27 mouse cellular contexts compared by ENCODE assay signal in the genomic region with DNA sequence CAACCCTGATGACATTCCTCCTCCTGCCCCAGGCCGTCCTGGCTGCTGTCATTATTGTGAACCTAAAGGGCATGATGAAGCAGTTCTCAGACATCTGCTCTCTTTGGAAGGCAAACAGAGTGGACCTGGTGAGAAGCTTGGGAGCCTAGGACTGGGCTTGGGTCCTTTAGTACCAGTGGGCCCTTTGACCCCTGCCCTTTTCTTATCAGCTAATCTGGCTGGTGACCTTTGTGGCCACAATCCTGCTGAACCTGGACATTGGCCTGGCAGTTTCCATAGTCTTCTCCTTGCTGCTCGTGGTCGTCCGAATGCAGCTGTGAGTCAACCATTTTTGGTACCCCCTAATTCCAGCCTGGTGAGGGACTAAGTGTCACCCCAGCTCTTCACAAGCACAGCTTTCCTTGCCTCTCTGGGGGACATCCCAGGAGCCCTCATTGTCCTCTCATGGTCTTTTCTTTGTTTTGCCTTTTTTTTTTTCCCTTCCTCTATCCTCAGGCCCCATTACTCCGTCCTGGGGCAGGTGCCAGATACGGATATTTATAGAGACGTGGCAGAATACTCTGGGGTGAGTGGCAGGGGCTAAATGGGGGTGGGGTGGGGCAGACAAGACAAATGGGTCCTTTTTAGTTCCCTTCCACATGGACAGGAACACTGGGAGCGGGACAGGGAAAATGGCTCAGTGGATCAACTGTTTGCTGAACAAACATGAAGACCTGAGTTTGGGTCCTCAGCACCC. TPM values are rescaled to one million over a fixed set of nuclear protein-coding genes. Genes with fewer than 3 reads are reported as not detected.
A peak's percentile ranks its signal among the peaks of the same experiment; 100 is the strongest.
DNase-seq lines count a peak whose midpoint lies in the region; ATAC-seq and TF ChIP-seq lines count a peak whose summit lies in the region.
"Had no signal": no experiment of that assay in that cellular context is flagged by ENCODE, and none has a peak within 500 bp of the region (broad histone marks: within the 10 kb centered on the region; RNA-seq: fewer than 3 reads in every experiment).

No protein-coding gene starts in this region.

- no peak for TF ChIP-seq CTCF in gastrocnemius, adult 2 months (IDR thresholded peaks at IDR 0.05)

- no peaks in the 10 kb centered on the region for H3K9me3 ChIP-seq in heart, embryonic 16.5 days (replicated peaks; ENCODE audit: control insufficient read depth, low read length)
- no peaks in the 10 kb centered on the region for H3K9me3 ChIP-seq in heart, embryonic 10.5 days
- H3K9me3 ChIP-seq in intestine, embryonic 16.5 days (ENCODE audit: control insufficient read depth, low read length) = no peaks in the 10 kb centered on the region
- no peaks in the 10 kb centered on the region for H3K9me3 ChIP-seq in intestine, embryonic 15.5 days
- no peaks in the 10 kb centered on the region for H3K9me3 ChIP-seq in midbrain, embryonic 11.5 days (ENCODE audit: control insufficient read depth, low read length)
- no peaks in the 10 kb centered on the region for H3K9me3 ChIP-seq in midbrain, embryonic 13.5 days
- H3K9me3 ChIP-seq: embryonic facial prominence, embryonic 15.5 days; forebrain, embryonic 10.5 days; hindbrain, embryonic 13.5 days had no signal

- H3K4me2 ChIP-seq in heart, embryonic 16.5 days (ENCODE audit: low read depth, low read length) = 0 out of 2 replicates have a peak overlapping the region, but pooled peaks have one; percentile 15
- H3K4me2 ChIP-seq in intestine, embryonic 16.5 days (ENCODE audit: low read depth, low read length) = no peak overlapping the region
- H3K4me2 ChIP-seq in intestine, embryonic 15.5 days (replicated peaks) = no peak overlapping the region
- no peak overlapping the region for H3K4me2 ChIP-seq in midbrain, embryonic 11.5 days
- no peak overlapping the region for H3K4me2 ChIP-seq in midbrain, embryonic 13.5 days (replicated peaks)
- H3K4me2 ChIP-seq: embryonic facial prominence, embryonic 15.5 days; hindbrain, embryonic 13.5 days had no signal

- no peak overlapping the region for H3K9ac ChIP-seq in heart, embryonic 16.5 days (ENCODE audit: low read length)
- 0 out of 2 replicates have a peak overlapping the region, but pooled peaks have one; percentile 19 for H3K9ac ChIP-seq in intestine, embryonic 16.5 days (ENCODE audit: low read depth, low read length)
- no peak overlapping the region for H3K9ac ChIP-seq in intestine, embryonic 15.5 days
- H3K9ac ChIP-seq in midbrain, embryonic 11.5 days (ENCODE audit: low read length) = no peak overlapping the region
- H3K9ac ChIP-seq in midbrain, embryonic 13.5 days (replicated peaks) = no peak overlapping the region
- H3K9ac ChIP-seq: embryonic facial prominence, embryonic 15.5 days; hindbrain, embryonic 13.5 days had no signal

- 0 out of 2 replicates have a peak, but pooled peaks cover 3% of the 10 kb centered on the region for H3K36me3 ChIP-seq in heart, embryonic 16.5 days (ENCODE audit: control insufficient read depth, insufficient read depth)
- H3K36me3 ChIP-seq in heart, embryonic 10.5 days = peaks cover 21% of the 10 kb centered on the region
- peaks cover 4% of the 10 kb centered on the region; the same call in 1 of the 2 replicates for H3K36me3 ChIP-seq in intestine, embryonic 16.5 days (ENCODE audit: control insufficient read depth, insufficient read depth, low read length)
- H3K36me3 ChIP-seq in intestine, embryonic 15.5 days = peaks cover 3% of the 10 kb centered on the region; the same call in 1 of the 2 replicates
- no peaks in the 10 kb centered on the region for H3K36me3 ChIP-seq in midbrain, embryonic 11.5 days (ENCODE audit: control insufficient read depth, insufficient read depth, low read length)
- peaks cover 61% of the 10 kb centered on the region for H3K36me3 ChIP-seq in midbrain, embryonic 13.5 days

- peaks cover 21% of the 10 kb centered on the region for H3K4me1 ChIP-seq in heart, embryonic 16.5 days (ENCODE audit: control insufficient read depth, insufficient read depth, low read length)
- peaks cover 18% of the 10 kb centered on the region for H3K4me1 ChIP-seq in heart, embryonic 10.5 days
- H3K4me1 ChIP-seq in intestine, embryonic 16.5 days (ENCODE audit: control insufficient read depth, insufficient read depth, low read length) = peaks cover 7% of the 10 kb centered on the region; the same call in 1 of the 2 replicates
- H3K4me1 ChIP-seq in intestine, embryonic 15.5 days (replicated peaks) = peaks cover 9% of the 10 kb centered on the region; the same call in 1 of the 2 replicates
- peaks cover 5% of the 10 kb centered on the region for H3K4me1 ChIP-seq in midbrain, embryonic 11.5 days (ENCODE audit: control insufficient read depth, insufficient read depth, low read length)
- H3K4me1 ChIP-seq in midbrain, embryonic 13.5 days (replicated peaks) = peaks cover 8% of the 10 kb centered on the region

- WGBS in heart, embryonic 16.5 days = 58% methylated on average over 8 of the region's 8 CpGs
- 69% methylated on average over 8 of the region's 8 CpGs for WGBS in heart, embryonic 10.5 days
- 70% methylated on average over 8 of the region's 8 CpGs for WGBS in intestine, embryonic 16.5 days
- WGBS in intestine, embryonic 15.5 days = 67% methylated on average over 8 of the region's 8 CpGs
- 79% methylated on average over 8 of the region's 8 CpGs for WGBS in midbrain, embryonic 11.5 days
- WGBS in midbrain, embryonic 13.5 days = 81% methylated on average over 8 of the region's 8 CpGs

- peak overlapping the region; percentile 73 for H3K27ac ChIP-seq in gastrocnemius, adult 2 months
- H3K27ac ChIP-seq in heart, embryonic 16.5 days (ENCODE audit: low read length) = no peak overlapping the region
- H3K27ac ChIP-seq in heart, embryonic 10.5 days = no peak overlapping the region
- no peak overlapping the region for H3K27ac ChIP-seq in intestine, embryonic 16.5 days (ENCODE audit: low read length)
- no peak overlapping the region for H3K27ac ChIP-seq in intestine, embryonic 15.5 days
- H3K27ac ChIP-seq in midbrain, embryonic 11.5 days (ENCODE audit: low read depth, low read length) = no peak overlapping the region
- no peak overlapping the region for H3K27ac ChIP-seq in midbrain, embryonic 13.5 days
- H3K27ac ChIP-seq: embryonic facial prominence, embryonic 15.5 days; forebrain, embryonic 10.5 days; hindbrain, embryonic 13.5 days; hindbrain, postnatal 0 days had no signal

- peak overlapping the region; percentile 26; the same call in 1 of the 2 replicates for H3K4me3 ChIP-seq in gastrocnemius, adult 2 months
- no peak overlapping the region for H3K4me3 ChIP-seq in heart, embryonic 16.5 days (ENCODE audit: low read length)
- no peak overlapping the region for H3K4me3 ChIP-seq in heart, embryonic 10.5 days
- no peak overlapping the region for H3K4me3 ChIP-seq in intestine, embryonic 16.5 days (ENCODE audit: low read length)
- no peak overlapping the region for H3K4me3 ChIP-seq in intestine, embryonic 15.5 days (replicated peaks)
- no peak overlapping the region for H3K4me3 ChIP-seq in midbrain, embryonic 11.5 days (ENCODE audit: low read depth, low read length)
- H3K4me3 ChIP-seq in midbrain, embryonic 13.5 days (replicated peaks) = no peak overlapping the region
- H3K4me3 ChIP-seq: embryonic facial prominence, embryonic 15.5 days; erythroblast, embryonic 14.5 days; forebrain, embryonic 10.5 days; hindbrain, embryonic 13.5 days had no signal

- ATAC-seq in heart, embryonic 16.5 days (replicated peaks; ENCODE audit: extremely low read depth, insufficient read depth, low FRiP score) = no peak
- no peak for ATAC-seq in intestine, embryonic 16.5 days
- no peak for ATAC-seq in intestine, embryonic 15.5 days
- no peak for ATAC-seq in midbrain, embryonic 11.5 days (ENCODE audit: low FRiP score)
- no peak for ATAC-seq in midbrain, embryonic 13.5 days
- ATAC-seq: forebrain, embryonic 14.5 days; hindbrain, postnatal 0 days had no signal

- DNase-seq in gastrocnemius, adult 2 months = peak; percentile 61
- DNase-seq in gastrocnemius, postnatal 36 days = no peak
- no peak for DNase-seq in heart, embryonic 10.5 days (ENCODE audit: low spot score)
- DNase-seq in midbrain, embryonic 11.5 days (ENCODE audit: low spot score, missing footprints) = peak; percentile 21
- DNase-seq: adrenal gland, postnatal 10 days; cerebellum, adult 11 months; cerebellum, adult 8-10 months; cerebellum, postnatal 14 days; embryo, embryonic 11 days; gastrocnemius, postnatal 14 days; kidney, adult 8-10 months had no signal

- intact Hi-C loops in gastrocnemius, adult 2 months (cut with DNase I) = no loop called here
- intact Hi-C loops in gastrocnemius, postnatal 36 days (cut with DNase I) = no loop called here

- no peaks in the 10 kb centered on the region; the same call in 1 of the 2 replicates for H3K27me3 ChIP-seq in heart, embryonic 16.5 days (ENCODE audit: control insufficient read depth, insufficient read depth, low read length)
- 0 out of 2 replicates have a peak, but pooled peaks cover 12% of the 10 kb centered on the region for H3K27me3 ChIP-seq in heart, embryonic 10.5 days (ENCODE audit: insufficient read depth, poor library complexity, severe bottlenecking)
- H3K27me3 ChIP-seq in intestine, embryonic 16.5 days (replicated peaks; ENCODE audit: control insufficient read depth, insufficient read depth, low read length) = no peaks in the 10 kb centered on the region
- H3K27me3 ChIP-seq in intestine, embryonic 15.5 days (replicated peaks) = no peaks in the 10 kb centered on the region
- no peaks in the 10 kb centered on the region for H3K27me3 ChIP-seq in midbrain, embryonic 11.5 days (ENCODE audit: control insufficient read depth, insufficient read depth, low read length)
- no peaks in the 10 kb centered on the region for H3K27me3 ChIP-seq in midbrain, embryonic 13.5 days
- H3K27me3 ChIP-seq: embryonic facial prominence, embryonic 15.5 days; hindbrain, embryonic 13.5 days had no signal

RNA-seq across cellular contexts. Expression of a gene that starts 5.9 kb away (rescaled TPM):
- 10 to 100 TPM; 15.7 to 21.2 TPM for total RNA-seq in gastrocnemius, adult 2 months (2021)
- 10 to 100 TPM; 16.5 to 19.3 TPM for total RNA-seq in gastrocnemius, postnatal 36 days (2021)
- 7.6 and 7.8 TPM in 2 replicates for polyA plus RNA-seq in heart, embryonic 16.5 days (2015; fragmentation: Nextera tagmentation; extraction: Ambion mirVana)
- 5.4 and 9.3 TPM in 2 replicates for polyA plus RNA-seq in heart, embryonic 10.5 days (2016; fragmentation: Nextera tagmentation; extraction: Ambion mirVana)
- 75.9 and 94.2 TPM in 2 replicates for polyA plus RNA-seq in intestine, embryonic 16.5 days (2015; fragmentation: Nextera tagmentation; extraction: Ambion mirVana)
- polyA plus RNA-seq in intestine, embryonic 15.5 days (2015; fragmentation: Nextera tagmentation; extraction: Ambion mirVana) = 36.1 and 43.3 TPM in 2 replicates
- polyA plus RNA-seq in midbrain, embryonic 11.5 days (2014; fragmentation: Nextera tagmentation; extraction: Ambion mirVana) = 7.5 and 8.0 TPM in 2 replicates
- 11.3 and 12.5 TPM in 2 replicates for polyA plus RNA-seq in midbrain, embryonic 13.5 days (2015; fragmentation: Nextera tagmentation; extraction: Ambion mirVana)

RNA-seq across cellular contexts. Expression of a gene that starts 32.8 kb away (rescaled TPM):
- total RNA-seq in gastrocnemius, adult 2 months (2021) = under 1 TPM in 1 of 2 experiments, not detected in 1; 0.05 TPM
- not detected for total RNA-seq in gastrocnemius, postnatal 36 days (2021)
- 0.05 and 0.13 TPM in 2 replicates for polyA plus RNA-seq in heart, embryonic 16.5 days (2015; fragmentation: Nextera tagmentation; extraction: Ambion mirVana)
- polyA plus RNA-seq in heart, embryonic 10.5 days (2016; fragmentation: Nextera tagmentation; extraction: Ambion mirVana) = 0.13 and 0.26 TPM in 2 replicates
- polyA plus RNA-seq in intestine, embryonic 16.5 days (2015; fragmentation: Nextera tagmentation; extraction: Ambion mirVana) = 0.47 and 0.61 TPM in 2 replicates
- polyA plus RNA-seq in intestine, embryonic 15.5 days (2015; fragmentation: Nextera tagmentation; extraction: Ambion mirVana) = 0.64 and 1.3 TPM in 2 replicates
- polyA plus RNA-seq in midbrain, embryonic 11.5 days (2014; fragmentation: Nextera tagmentation; extraction: Ambion mirVana) = 5.4 and 6.4 TPM in 2 replicates
- polyA plus RNA-seq in midbrain, embryonic 13.5 days (2015; fragmentation: Nextera tagmentation; extraction: Ambion mirVana) = 17.7 and 18.0 TPM in 2 replicates

RNA-seq across cellular contexts. Expression of a gene that starts 50.8 kb away (rescaled TPM):
- 1 to 10 TPM; 3.6 to 5.3 TPM for total RNA-seq in gastrocnemius, adult 2 months (2021)
- total RNA-seq in gastrocnemius, postnatal 36 days (2021) = 1 to 10 TPM; 2.8 to 3.2 TPM
- 10.0 and 14.5 TPM in 2 replicates for polyA plus RNA-seq in heart, embryonic 16.5 days (2015; fragmentation: Nextera tagmentation; extraction: Ambion mirVana)
- 9.2 and 10.8 TPM in 2 replicates for polyA plus RNA-seq in heart, embryonic 10.5 days (2016; fragmentation: Nextera tagmentation; extraction: Ambion mirVana)
- polyA plus RNA-seq in intestine, embryonic 16.5 days (2015; fragmentation: Nextera tagmentation; extraction: Ambion mirVana) = 11.3 and 14.5 TPM in 2 replicates
- 10.4 and 12.0 TPM in 2 replicates for polyA plus RNA-seq in intestine, embryonic 15.5 days (2015; fragmentation: Nextera tagmentation; extraction: Ambion mirVana)
- 8.3 and 9.2 TPM in 2 replicates for polyA plus RNA-seq in midbrain, embryonic 11.5 days (2014; fragmentation: Nextera tagmentation; extraction: Ambion mirVana)
- polyA plus RNA-seq in midbrain, embryonic 13.5 days (2015; fragmentation: Nextera tagmentation; extraction: Ambion mirVana) = 20.9 and 29.5 TPM in 2 replicates

RNA-seq across cellular contexts. Expression of a gene that starts 55.5 kb away (rescaled TPM):
- not detected for total RNA-seq in gastrocnemius, adult 2 months (2021)
- total RNA-seq in gastrocnemius, postnatal 36 days (2021) = not detected
- not detected in 2 replicates for polyA plus RNA-seq in heart, embryonic 16.5 days (2015; fragmentation: Nextera tagmentation; extraction: Ambion mirVana)
- not detected in 2 replicates for polyA plus RNA-seq in heart, embryonic 10.5 days (2016; fragmentation: Nextera tagmentation; extraction: Ambion mirVana)
- polyA plus RNA-seq in intestine, embryonic 16.5 days (2015; fragmentation: Nextera tagmentation; extraction: Ambion mirVana) = 0.18 TPM in 1 of 2 replicates, not detected in the other
- 0.34 TPM in 1 of 2 replicates, not detected in the other for polyA plus RNA-seq in intestine, embryonic 15.5 days (2015; fragmentation: Nextera tagmentation; extraction: Ambion mirVana)
- polyA plus RNA-seq in midbrain, embryonic 11.5 days (2014; fragmentation: Nextera tagmentation; extraction: Ambion mirVana) = not detected in 2 replicates
- 0.46 TPM in 1 of 2 replicates, not detected in the other for polyA plus RNA-seq in midbrain, embryonic 13.5 days (2015; fragmentation: Nextera tagmentation; extraction: Ambion mirVana)
- total RNA-seq: adrenal gland, postnatal 10 days; common myeloid progenitor, adult 5-6 weeks; gastrocnemius, postnatal 14 days; granulocyte monocyte progenitor cell, adult 5-6 weeks; MEL had no signal
- polyA plus RNA-seq: C2C12; embryonic facial prominence, embryonic 11.5 days; erythroblast, embryonic 14.5 days; forebrain, embryonic 10.5 days; forebrain, embryonic 14.5 days; intestine, embryonic 14.5 days had no signal

Comparison
In these comparisons a context has a peak if more than half of its experiments do, and no peak if none do; other contexts are left out.
1. DNase-seq: peak in gastrocnemius, adult 2 months (single experiment) and midbrain, embryonic 11.5 days (single experiment); none in gastrocnemius, postnatal 36 days (0 of 2) and heart, embryonic 10.5 days (single experiment).